Mouse (Mus musculus) leukemia stem cell, adult 10-12 weeks (primary cell): Measurements from ENCODE around the gene Zfp846. TPM values are rescaled to one million over a fixed set of nuclear protein-coding genes. Genes with fewer than 3 reads are reported as not detected.

Experiments
- polyA plus RNA-seq: library from polyadenylated mRNA; stranded (reverse); fragments of >175 nt; gene quantifications from 2 replicates; pipeline ENCODE4 v1.2.3, GENCODE M21; 2012; ENCODE audit warnings: low replicate concordance

The Zfp846 gene
- polyA plus RNA-seq, result 4.7 and 16.6 TPM in 2 replicates

DNA sequence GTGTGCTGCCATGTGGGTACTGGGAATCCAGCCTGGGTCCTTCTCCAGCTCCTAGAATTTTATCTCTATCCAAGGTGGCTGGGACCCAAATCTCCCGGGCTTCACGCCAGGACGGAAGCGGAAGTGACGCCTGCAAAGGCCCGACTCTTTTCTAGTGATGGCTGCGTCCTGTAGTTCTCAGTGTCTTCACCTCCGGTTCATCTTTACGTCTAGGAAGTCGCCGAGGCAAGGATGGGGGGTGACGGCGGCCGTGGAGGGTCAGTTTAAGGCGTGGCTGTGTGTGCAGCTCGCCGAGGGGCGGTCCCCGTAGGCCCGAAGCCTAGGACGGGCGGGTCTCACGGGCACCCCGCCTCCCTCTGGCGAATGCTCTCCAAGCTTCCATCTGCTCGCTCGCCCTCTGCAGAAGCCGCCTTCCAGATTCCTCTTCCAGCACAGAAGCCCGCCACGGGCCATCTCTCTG is at the start of gene Zfp846:
Gene Zfp846, plus strand, starts transcription at position 117 of the 460 bp plus-strand sequence.

DNA sequence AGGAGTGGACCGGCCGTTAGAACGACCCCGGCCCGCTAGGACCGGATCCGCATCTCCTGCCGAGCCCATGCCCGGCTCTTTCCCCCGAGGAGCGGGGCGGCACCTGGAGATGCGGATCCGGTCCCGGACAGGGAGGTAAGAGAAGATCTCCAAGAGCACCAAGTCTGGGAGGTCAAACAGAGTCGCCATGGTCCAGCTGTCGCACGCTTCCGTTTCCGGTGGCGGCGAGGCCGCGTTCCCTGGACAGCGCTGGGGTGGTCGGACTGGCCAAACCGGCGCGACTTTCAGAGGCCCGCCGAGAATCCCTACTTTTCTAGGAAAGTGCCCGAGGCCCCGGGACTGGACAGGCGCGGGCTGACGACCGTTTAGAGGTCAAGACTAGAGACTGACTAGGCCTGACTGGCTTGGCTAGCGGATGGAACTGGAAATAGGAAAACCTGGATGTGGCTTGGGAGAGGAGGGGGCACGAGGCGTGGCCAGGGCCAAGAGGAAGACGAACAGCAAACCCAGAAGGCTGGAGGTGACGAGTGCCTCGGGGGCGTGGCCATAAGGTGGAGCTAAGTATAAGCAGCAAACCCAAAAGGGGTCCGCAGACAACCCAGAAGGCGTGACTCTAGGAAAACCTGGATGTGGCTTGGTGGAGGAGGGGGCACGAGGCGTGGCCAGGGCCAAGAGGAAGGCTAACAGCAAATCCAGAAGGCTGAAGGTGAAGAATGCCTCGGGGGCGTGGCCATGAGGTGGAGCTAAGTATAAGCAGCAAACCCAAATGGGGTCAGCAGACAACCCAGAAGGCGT is 61.2 kb downstream of the Zfp846 start, which contains the start of gene Ubl5:
Gene Ubl5, plus strand, starts transcription at position 778 of the 795 bp plus-strand sequence.

GRCm38 (mm10) chr9:20644360-20645081 is 63.4 kb downstream of the Zfp846 start, which contains the start of gene Fbxl12:
Fbxl12 (minus strand) TSS chr9:20644767.

GRCm38 (mm10) chr9:20651602-20652259 is 70.6 kb downstream of the Zfp846 start, which contains the start of gene Pin1:
Pin1 (plus strand) TSS chr9:20652095.

Other genes starting within 250 kb of the Zfp846 start
- not detected in 2 replicates for gene Olfr18, start 245.2 kb upstream of the Zfp846 start, polyA plus RNA-seq
- gene Zfp560, start 196.1 kb upstream of the Zfp846 start, polyA plus RNA-seq, result 0.24 and 0.43 TPM in 2 replicates
- 0.08 and 0.38 TPM in 2 replicates for gene Zfp26, start 121.1 kb upstream of the Zfp846 start, polyA plus RNA-seq
- gene Zfp426, start 88.5 kb upstream of the Zfp846 start, polyA plus RNA-seq, result 2.6 and 3.1 TPM in 2 replicates
- gene Zfp266, start 59.9 kb upstream of the Zfp846 start, polyA plus RNA-seq, result 0.42 and 1.4 TPM in 2 replicates
- 1.8 and 4.6 TPM in 2 replicates for gene Ubl5, start 61.6 kb downstream of the Zfp846 start, polyA plus RNA-seq
- 7.7 and 22.6 TPM in 2 replicates for gene Fbxl12, start 63.5 kb downstream of the Zfp846 start, polyA plus RNA-seq
- 15.2 and 16.6 TPM in 2 replicates for gene Pin1, start 70.8 kb downstream of the Zfp846 start, polyA plus RNA-seq
- gene Olfm2, start 165.1 kb downstream of the Zfp846 start, polyA plus RNA-seq, result not detected in 2 replicates
- gene Col5a3, start 233.8 kb downstream of the Zfp846 start, polyA plus RNA-seq, result 0.24 and 0.25 TPM in 2 replicates
- not detected in 2 replicates for gene Rdh8, start 237.2 kb downstream of the Zfp846 start, polyA plus RNA-seq